Mouse (Mus musculus): ENCODE measurements at regions not wholly inside any gene's neighbourhood (a gene's known extent, or its start where the extent isn't known, plus 50 kb on each side); places are given as distances from the start of the nearest gene placed in this dataset.

- no peak for DNase-seq (ENCODE audit: low read depth, low spot score)
These were observed 1426.1 kb upstream of the A1bg start for GRCm38 (mm10) chr15:62348956-62349355.

GRCm38 (mm10) chr15:62347697-62348096 lies 1424.9 kb upstream of the A1bg start:
- no peak for DNase-seq (ENCODE audit: low read depth, low spot score)

GRCm38 (mm10) chr15:62345893-62346292 lies 1423.1 kb upstream of the A1bg start:
- no peak for DNase-seq (ENCODE audit: low read depth, low spot score)

- DNase-seq (ENCODE audit: low read depth, low spot score): no peak
These were observed 1413.9 kb upstream of the A1bg start for GRCm38 (mm10) chr15:62336454-62337284.

- no peak for DNase-seq (ENCODE audit: low read depth, low spot score)
These were observed 1411.6 kb upstream of the A1bg start for GRCm38 (mm10) chr15:62334256-62335009.

DNA sequence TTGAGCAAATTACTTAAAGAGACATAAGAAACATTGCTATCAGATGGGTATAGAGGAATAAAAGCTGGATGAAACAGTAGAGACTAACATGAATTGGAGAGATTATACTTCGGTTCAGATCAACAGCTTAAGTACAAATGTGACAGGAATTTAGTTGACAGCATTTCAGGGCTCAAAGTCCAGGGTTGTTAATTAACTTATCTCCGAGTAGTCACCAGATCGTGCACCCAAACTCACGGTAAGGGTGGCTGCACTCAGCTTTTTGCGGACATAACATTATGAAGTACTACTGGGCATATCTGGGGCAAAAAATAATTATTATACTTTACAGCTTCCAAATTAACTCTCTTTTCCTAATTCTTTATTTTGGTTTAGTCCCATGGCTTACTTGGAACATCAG lies 1409.3 kb upstream of the A1bg start:
- no peak for DNase-seq (ENCODE audit: low read depth, low spot score)

DNA sequence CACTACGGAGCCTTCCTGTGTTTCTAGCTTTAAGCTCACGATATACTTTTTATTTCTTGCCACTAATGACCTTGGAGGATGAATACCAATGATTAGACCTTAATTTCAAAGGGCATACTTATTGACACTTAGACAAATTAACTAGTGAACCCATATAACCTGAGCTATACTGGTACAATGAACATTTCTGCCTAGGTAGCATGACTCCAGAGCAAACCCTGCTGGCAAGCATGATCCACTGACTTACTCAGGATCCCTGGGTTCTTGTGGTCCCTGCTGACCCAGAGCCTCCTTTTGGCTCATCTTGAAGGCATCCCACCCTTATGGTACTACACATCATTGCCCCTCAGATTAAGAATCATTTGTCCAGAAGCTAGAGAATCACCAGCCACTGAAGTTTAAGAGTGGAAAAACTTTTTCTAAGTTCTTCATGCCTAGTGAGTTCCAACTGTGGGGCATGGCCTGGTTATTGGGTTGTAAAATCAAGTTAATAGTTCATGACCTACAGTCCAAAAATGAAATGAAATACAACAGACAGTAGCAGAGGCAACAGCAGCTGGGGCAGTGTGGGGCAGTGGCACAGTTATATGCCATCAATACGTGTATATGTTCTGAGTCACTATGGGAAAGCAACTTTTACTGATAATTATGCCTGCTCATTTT lies 1408.5 kb upstream of the A1bg start:
- DNase-seq (ENCODE audit: low read depth, low spot score): no peak

DNA sequence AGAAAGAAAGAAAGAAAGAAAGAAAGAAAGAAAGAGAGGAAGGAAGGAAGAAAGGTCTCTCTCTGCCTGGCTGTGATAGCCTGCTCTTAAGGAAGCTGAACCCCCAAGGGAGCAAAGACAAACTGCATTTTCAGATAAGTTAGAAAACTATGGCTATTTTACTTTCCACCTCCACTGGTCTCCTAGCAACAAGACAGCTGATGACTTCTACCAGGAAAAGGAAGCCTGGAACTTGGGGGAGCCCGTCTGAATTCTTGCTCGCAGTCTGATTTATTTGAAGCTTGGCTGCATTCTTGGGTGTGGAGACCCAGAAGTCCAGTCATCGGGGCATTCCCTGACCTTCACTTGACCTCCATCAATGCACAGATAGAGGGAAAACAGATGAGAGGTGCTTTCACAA lies 1406.1 kb upstream of the A1bg start:
- DNase-seq (ENCODE audit: low read depth, low spot score): no peak

DNA sequence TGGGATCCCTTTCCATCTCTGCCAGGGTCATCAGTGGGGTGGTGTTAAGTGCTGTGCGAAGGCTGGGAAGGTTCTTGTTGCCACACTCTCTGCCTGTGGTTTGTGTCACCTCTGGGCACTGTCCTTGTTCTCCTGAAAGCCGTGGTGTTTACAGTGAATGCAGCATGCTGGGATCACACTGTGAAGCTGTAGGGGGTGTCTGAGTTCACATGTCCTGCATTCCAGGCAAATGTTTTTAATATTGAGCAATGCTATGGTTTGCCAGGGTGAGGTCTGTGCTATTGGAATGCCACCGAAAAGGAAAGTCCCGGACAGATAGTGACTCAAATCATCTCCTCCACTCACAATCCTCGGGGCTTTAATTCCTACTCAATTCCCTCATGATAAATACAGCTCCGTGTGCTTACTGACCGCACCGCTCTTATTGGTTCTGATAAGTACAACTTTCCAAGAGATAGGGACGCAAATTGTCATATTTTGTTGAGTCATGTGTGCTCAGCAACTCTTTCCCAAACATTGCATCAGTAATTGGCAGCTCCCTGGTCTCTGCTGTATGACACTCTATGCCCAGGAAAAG lies 1405.6 kb upstream of the A1bg start:
- DNase-seq (ENCODE audit: low read depth, low spot score): no peak

- no peak for DNase-seq (ENCODE audit: low read depth, low spot score)
These were observed 1404.7 kb upstream of the A1bg start for GRCm38 (mm10) chr15:62327481-62327880.

- DNase-seq (ENCODE audit: low read depth, low spot score): no peak
These were observed 1403.7 kb upstream of the A1bg start for GRCm38 (mm10) chr15:62326524-62326923.

- peak; percentile 10 for DNase-seq (ENCODE audit: low read depth, low spot score)
These were observed 1402.9 kb upstream of the A1bg start for GRCm38 (mm10) chr15:62325451-62326290.

GRCm38 (mm10) chr15:62320966-62321365 lies 1398.2 kb upstream of the A1bg start:
- no peak for DNase-seq (ENCODE audit: low read depth, low spot score)

GRCm38 (mm10) chr15:62314449-62314848 lies 1391.6 kb upstream of the A1bg start:
- DNase-seq (ENCODE audit: low read depth, low spot score): no peak

- no peak for DNase-seq (ENCODE audit: low read depth, low spot score)
These were observed 1379.4 kb upstream of the A1bg start for GRCm38 (mm10) chr15:62302233-62302632.

GRCm38 (mm10) chr15:62301567-62301966 lies 1378.8 kb upstream of the A1bg start:
- no peak for DNase-seq (ENCODE audit: low read depth, low spot score)

- no peak for DNase-seq (ENCODE audit: low read depth, low spot score)
These were observed 1374.3 kb upstream of the A1bg start for GRCm38 (mm10) chr15:62297138-62297537.

GRCm38 (mm10) chr15:62295233-62295927 lies 1372.6 kb upstream of the A1bg start:
- DNase-seq (ENCODE audit: low read depth, low spot score): no peak

GRCm38 (mm10) chr15:62294786-62295185 lies 1372.0 kb upstream of the A1bg start:
- DNase-seq (ENCODE audit: low read depth, low spot score): no peak

- DNase-seq (ENCODE audit: low read depth, low spot score): no peak
These were observed 1370.1 kb upstream of the A1bg start for GRCm38 (mm10) chr15:62292876-62293275.

Measured in CD4-positive helper T cell, adult 2 months (primary cell).